Mouse (Mus musculus): ENCODE results near the gene Cfap58.

Gene Cfap58

GRCm38 (mm10) chr19:47917396-47917795 lies 20.1 kb upstream of the Cfap58 start:
- no peak for DNase-seq (ENCODE audit: low read depth)

- DNase-seq (ENCODE audit: low read depth): no peak
These were observed 19.5 kb upstream of the Cfap58 start for GRCm38 (mm10) chr19:47918016-47918415.

GRCm38 (mm10) chr19:47918455-47919101 lies 18.9 kb upstream of the Cfap58 start:
- DNase-seq (ENCODE audit: low read depth): peak; percentile 47

GRCm38 (mm10) chr19:47919126-47919965 lies 18.1 kb upstream of the Cfap58 start, which contains the start of the genes Cfap43 and Itprip:
TSS of gene Cfap43 (minus strand) at chr19:47919287.
TSS of gene Itprip (minus strand) at chr19:47919299.
- DNase-seq (ENCODE audit: low read depth): peak; percentile 72

GRCm38 (mm10) chr19:47919966-47920375 lies 17.5 kb upstream of the Cfap58 start:
- DNase-seq (ENCODE audit: low read depth): no peak

- DNase-seq (ENCODE audit: low read depth): no peak
These were observed 11.7 kb upstream of the Cfap58 start for GRCm38 (mm10) chr19:47925819-47926218.

- DNase-seq (ENCODE audit: low read depth): no peak
These were observed 10.4 kb upstream of the Cfap58 start for GRCm38 (mm10) chr19:47927032-47927431.

- DNase-seq (ENCODE audit: low read depth): no peak
These were observed 8.4 kb upstream of the Cfap58 start for GRCm38 (mm10) chr19:47929043-47929442.

- DNase-seq (ENCODE audit: low read depth): no peak
These were observed 5.4 kb upstream of the Cfap58 start for GRCm38 (mm10) chr19:47931982-47932638.

- no peak for DNase-seq (ENCODE audit: low read depth)
These were observed 3.3 kb upstream of the Cfap58 start for GRCm38 (mm10) chr19:47934146-47934545.

- no peak for DNase-seq (ENCODE audit: low read depth)
These were observed 2.7 kb upstream of the Cfap58 start for GRCm38 (mm10) chr19:47934636-47935238.

GRCm38 (mm10) chr19:47935530-47935929 lies 1.9 kb upstream of the Cfap58 start:
- DNase-seq (ENCODE audit: low read depth): no peak

- DNase-seq (ENCODE audit: low read depth): no peak
These were observed 985 bp upstream of the Cfap58 start for GRCm38 (mm10) chr19:47936490-47936889.

GRCm38 (mm10) chr19:47936938-47937337 lies 537 bp upstream of the Cfap58 start:
- no peak for DNase-seq (ENCODE audit: low read depth)

GRCm38 (mm10) chr19:47939361-47939760 lies 1.9 kb downstream of the Cfap58 start:
- DNase-seq (ENCODE audit: low read depth): no peak

GRCm38 (mm10) chr19:47946821-47947465 lies 9.5 kb downstream of the Cfap58 start:
- no peak for DNase-seq (ENCODE audit: low read depth)

- DNase-seq (ENCODE audit: low read depth): no peak
These were observed 13.5 kb downstream of the Cfap58 start for GRCm38 (mm10) chr19:47950946-47951345.

- DNase-seq (ENCODE audit: low read depth): no peak
These were observed 15.7 kb downstream of the Cfap58 start for GRCm38 (mm10) chr19:47953169-47953568.

GRCm38 (mm10) chr19:47958181-47958580 lies 20.7 kb downstream of the Cfap58 start:
- DNase-seq (ENCODE audit: low read depth): no peak

GRCm38 (mm10) chr19:47968993-47969659 lies 31.7 kb downstream of the Cfap58 start:
- DNase-seq (ENCODE audit: low read depth): no peak

GRCm38 (mm10) chr19:47971066-47971465 lies 33.6 kb downstream of the Cfap58 start:
- no peak for DNase-seq (ENCODE audit: low read depth)

Data from c-Kit-positive CD71-negative TER-119-negative erythroid progenitor cells, embryonic 14.5 days (primary cell).